Mouse (Mus musculus) adrenal gland, postnatal 25 days (tissue): ENCODE data around the gene Pdzd9. TPM values are rescaled to one million over a fixed set of nuclear protein-coding genes. Genes with fewer than 3 reads are reported as not detected.
A peak's percentile ranks its signal among the peaks of the same experiment; 100 is the strongest.
"Not testable (repeated sequence)": the region's sequence is repeated elsewhere in the genome, so short reads cannot be mapped to it uniquely, and the experiment has no call there.

ENCODE experiments used
- DNase-seq: peaks from one replicate; pipeline ENCODE4 v3.0.0; 2021; ENCODE audit warnings: mixed read lengths
- long read RNA-seq: library from polyadenylated mRNA; stranded (forward); transcript quantifications from one replicate; pipeline ENCODE4 v2.0.0, GENCODE M21; 2021
- total RNA-seq: library from RNA; stranded (reverse); gene quantifications from 2 replicates; pipeline ENCODE4 v1.2.3, GENCODE M21; 2021

Pdzd9 gene
- not detected in 2 replicates for total RNA-seq
- long read RNA-seq: 0 reads

- peak; percentile 84 for DNase-seq
Observed at GRCm38 (mm10) chr7:120670153-120670875, at the start of gene Pdzd9. Gene Pdzd9 (minus strand): TSS chr7:120670343.

DNA sequence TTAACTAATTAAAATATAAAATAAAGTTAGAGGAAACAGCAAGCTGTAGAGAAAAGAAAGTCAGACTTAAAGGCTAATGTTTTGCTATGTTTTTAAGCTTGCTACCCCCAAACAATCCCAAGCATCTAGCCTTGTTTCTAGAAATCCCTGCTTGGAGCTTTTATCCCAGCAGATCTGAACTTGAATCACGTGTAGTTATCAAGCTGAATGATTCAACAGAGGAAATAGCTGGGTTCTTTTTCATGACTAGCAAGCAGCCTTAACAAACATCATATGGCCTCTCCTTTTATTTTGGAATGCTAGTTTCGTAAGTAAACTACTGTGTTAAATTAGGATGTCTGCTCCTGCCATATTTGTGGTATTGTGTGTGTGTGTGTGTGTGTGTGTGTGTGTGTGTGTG is 47.1 kb upstream of the Pdzd9 start:
- no peak for DNase-seq

DNA sequence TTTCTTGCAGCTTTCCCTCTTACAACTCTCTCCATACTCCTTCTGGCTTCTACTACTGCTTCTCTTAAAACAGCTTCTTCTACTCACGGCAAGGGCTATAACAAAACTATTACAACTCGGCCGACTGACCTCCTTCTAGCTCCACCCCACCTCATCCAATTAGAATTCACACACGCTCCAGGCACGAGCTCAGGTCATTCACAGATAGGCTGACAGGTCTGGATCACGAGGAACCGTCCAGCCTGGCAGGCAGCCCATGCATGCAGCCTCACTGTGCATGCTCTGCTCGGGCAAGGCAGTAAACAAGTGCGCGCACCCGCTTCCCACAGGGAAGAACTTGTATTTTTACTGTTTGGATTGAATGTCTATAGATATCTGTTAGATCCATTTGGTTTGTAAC is 43.8 kb upstream of the Pdzd9 start:
- DNase-seq: not testable (repeated sequence)

GRCm38 (mm10) chr7:120713225-120713624 is 43.1 kb upstream of the Pdzd9 start:
- DNase-seq: no peak

GRCm38 (mm10) chr7:120712071-120712470 is 41.9 kb upstream of the Pdzd9 start:
- DNase-seq: no peak

GRCm38 (mm10) chr7:120703888-120704287 is 33.7 kb upstream of the Pdzd9 start:
- DNase-seq: no peak

- no peak for DNase-seq
Observed at GRCm38 (mm10) chr7:120699586-120699985, 29.4 kb upstream of the Pdzd9 start.

DNA sequence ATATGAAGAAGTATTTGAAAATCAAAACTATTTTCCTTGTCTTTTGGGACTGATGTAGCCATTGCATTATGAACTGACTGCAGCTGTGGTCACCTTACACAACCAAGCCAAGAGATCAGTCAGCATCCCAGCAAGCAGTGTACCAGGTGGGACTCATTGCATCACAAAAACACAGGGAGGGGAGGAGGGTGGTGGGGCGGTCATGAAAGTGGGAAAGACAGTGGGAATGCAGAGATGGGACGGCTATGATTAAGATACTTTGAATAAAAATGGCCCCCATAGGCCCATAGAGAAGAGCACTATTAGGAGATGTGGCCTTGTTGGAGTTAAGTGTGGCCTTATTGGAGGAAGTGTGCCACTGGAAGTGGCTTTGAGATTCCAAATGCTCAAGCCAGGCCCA is 26.2 kb upstream of the Pdzd9 start:
- DNase-seq: no peak

DNA sequence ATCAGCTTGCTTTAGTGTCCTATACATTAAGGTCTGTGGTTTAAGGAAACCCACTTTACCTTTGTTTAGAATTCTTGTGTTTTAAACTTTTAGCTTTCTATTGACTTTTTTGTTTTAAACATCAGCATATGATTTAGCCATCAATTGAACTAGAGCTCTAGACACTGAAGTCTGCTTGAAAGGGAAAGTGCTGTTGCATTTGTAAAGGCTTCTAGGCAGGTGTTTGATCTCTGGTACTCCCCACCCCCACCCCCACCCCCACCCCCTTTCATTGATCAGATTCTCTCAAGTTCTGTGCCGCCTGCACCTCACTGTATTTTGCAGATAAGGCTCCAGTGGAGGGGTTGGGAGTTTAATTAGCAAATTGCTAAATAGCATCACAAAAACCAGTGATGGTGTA is 25.5 kb upstream of the Pdzd9 start:
- DNase-seq: no peak

DNA sequence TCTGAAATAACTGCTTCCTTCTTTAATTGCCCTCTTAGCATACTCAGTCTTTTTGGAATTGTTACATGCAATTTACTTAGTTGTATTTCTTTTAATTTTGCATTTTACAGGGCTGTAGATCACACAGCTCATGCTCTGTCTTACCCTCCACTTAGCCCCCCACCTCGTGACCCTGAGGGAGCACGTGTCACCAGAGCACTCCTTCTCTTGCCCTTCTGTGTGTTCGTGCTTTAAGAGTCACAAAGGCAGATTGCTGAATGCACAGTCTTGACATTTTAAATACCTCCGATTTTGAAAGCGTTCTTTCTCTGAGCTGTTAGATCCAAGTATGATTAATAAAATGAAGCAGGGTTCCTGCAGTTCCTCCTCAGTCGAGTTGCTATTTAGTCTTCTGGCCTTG is 25.1 kb upstream of the Pdzd9 start:
- no peak for DNase-seq

DNA sequence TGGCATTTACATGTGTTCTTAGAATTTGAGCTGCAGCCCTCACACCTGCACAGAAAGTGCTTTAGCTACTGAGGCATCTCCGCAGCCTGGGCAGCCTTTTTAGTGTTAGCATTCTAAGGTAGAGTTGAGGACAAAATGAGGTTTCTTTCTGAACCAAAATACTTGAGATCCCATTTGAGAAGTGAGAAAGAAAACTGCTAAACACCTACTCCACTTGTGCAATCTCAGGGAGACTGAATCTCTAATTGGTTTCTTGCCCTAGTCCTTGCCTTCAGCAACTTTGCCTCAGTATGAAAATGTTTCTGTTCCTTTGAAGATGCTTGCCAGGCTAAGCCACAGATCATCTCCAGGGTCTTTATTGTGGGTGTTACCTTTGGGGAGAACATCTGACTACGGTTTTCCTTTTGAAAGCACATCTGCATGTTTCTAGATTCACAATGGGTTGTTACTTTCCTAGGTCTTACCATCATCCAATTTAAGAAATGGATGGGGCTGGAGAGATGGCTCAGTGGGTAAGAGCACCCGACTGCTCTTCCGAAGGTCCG is 23.8 kb upstream of the Pdzd9 start:
- DNase-seq: no peak

DNA sequence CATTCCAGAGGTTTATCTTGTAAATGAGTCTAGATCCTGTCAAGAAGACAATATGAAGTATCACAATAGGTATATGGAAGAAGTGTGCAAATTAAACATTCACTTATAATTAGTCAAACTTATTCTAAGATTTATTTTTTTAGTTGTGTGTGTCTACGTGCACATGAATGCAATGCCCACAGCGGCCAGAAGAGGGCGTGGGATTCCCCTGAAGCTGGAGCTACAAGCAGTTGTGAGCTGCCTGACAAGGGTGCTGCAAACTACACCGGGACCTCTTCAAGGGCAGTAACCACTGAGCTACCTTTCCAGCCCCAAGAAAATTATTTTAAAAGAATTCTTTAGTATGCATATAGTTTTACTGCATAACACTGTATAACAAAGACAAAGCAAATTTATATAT is 20.5 kb upstream of the Pdzd9 start:
- no peak for DNase-seq

DNA sequence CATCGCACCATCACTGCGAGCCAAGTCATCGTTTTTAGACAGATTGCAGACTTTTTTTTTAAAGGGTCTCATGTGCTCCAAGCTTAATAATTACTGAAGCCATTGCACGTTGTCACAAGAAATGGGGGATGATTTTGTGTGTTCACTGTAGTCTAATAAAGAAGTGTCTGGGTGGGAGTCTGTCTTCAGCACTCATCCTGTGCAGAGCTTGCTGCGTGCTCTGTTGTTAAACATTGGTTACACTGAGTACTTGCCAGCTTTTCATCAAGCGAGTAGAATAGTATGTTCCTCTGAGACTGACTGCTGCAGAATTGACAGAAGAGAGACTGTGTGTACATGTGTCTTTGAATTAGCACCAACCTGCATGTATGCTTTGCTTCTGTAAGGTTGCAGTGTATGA is 15.1 kb upstream of the Pdzd9 start:
- no peak for DNase-seq

DNA sequence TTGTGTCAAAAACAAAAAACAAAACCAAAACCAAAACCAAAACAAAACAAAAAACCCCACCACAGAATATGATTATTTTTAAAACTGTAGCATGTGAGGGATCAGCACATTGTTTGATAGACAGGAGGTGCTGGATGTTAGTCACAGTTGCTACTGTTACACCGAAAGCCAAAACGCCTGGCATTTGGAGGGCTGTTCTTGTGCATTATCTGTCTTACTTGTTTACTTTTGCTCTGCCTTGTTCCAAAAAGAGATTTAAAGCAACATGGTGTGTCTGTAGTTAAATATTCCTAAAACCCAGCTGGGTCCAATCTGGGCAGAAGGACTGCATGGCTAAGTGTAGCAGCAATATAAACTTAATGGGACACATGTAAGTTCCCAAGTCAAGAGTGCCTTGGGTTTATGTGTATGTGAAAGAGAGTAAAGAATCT is 14.6 kb upstream of the Pdzd9 start:
- DNase-seq: no peak

DNA sequence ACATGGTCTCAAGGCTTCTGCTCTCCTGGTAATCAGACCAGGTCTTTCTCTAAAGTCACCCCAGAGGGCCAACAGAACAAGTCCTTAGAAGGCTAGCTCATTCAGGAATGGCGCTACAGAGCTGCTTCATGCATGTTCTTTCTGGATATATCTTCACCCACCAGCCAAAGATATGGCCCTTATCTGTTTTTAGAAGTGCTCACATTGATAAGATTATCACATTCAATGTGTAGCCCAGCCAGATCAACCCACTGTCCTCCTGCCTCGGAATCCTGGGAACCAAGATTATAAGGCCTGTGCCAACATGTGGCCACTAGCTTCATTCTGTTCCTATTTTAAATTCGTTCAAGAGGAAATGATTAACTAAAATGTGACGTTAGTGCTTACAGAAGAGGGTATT is 11.9 kb upstream of the Pdzd9 start:
- no peak for DNase-seq

GRCm38 (mm10) chr7:120679023-120679422 is 8.9 kb upstream of the Pdzd9 start:
- no peak for DNase-seq

DNA sequence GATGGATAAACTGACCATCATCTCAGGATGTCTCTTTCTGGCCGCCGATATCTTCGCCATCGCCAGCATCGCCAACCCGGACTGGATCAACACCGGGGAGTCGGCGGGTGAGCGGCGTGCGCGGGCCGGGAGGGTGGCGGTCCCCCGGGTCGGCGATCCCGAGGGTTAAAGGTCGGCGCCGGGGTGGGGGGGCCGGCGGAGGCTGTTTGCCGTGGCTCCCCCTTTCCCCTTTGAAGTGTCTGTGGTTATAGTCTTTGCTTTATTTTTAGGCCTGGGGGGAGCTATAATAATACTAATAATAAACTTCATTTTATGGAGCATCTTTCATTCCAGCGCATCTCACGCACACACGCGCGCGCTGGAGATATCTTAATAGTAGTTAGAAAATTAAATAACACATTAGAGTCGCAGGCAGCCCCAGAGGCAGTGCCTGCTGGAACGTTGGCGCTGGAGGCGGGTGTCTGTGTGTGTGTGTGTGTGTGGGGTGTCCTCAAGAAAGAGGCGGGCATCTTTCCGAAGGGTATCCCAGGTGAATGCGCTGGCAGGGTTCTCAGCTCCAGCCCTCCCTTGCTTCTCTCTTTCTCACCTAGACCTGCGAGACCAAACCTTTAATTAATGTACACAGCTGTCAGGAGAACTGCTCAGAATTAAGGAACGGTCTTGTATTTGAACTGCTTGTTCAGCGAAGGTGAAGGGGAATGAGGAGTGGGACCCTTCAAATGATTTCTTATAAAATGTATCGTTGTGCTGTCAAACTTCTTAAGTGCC is 7.8 kb upstream of the Pdzd9 start:
- peak; percentile 20 for DNase-seq

DNA sequence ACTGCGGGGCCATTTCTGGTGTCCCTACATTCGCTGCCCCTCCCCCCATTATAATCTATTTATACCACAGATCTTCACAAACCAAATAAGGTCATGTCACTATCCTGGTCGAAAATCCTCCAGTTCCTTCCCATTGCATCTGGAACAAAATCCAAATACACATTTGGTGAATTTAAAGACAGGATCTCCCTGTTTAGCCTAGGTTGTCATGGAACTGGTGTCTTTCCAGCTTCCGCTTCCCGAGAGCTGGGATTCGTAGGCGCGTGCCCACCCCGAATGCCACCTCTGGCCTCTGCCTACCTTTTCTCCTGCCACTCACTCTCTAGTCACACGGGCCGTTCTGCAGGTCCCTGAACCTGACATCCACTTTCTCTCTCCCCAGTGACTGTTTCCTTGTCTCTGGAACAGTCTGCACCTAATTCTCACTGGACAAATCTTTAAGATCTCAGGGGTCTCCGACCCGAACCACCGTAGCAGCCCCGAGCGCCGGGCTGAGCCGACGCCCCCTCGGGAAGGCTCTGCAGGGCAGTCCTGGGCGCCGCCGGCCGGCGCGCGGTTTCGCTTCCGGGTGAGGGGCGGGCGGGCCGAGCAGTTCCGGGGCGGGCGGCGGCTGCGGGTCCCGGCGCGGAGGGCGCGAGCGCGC is 7.0 kb upstream of the Pdzd9 start, which contains the start of gene Mosmo:
TSS of gene Mosmo (plus strand) at position 618 of the 643 bp plus-strand sequence.
- DNase-seq: peak; percentile 86

- DNase-seq: no peak
Observed at GRCm38 (mm10) chr7:120671271-120671670, 1.1 kb upstream of the Pdzd9 start.

DNA sequence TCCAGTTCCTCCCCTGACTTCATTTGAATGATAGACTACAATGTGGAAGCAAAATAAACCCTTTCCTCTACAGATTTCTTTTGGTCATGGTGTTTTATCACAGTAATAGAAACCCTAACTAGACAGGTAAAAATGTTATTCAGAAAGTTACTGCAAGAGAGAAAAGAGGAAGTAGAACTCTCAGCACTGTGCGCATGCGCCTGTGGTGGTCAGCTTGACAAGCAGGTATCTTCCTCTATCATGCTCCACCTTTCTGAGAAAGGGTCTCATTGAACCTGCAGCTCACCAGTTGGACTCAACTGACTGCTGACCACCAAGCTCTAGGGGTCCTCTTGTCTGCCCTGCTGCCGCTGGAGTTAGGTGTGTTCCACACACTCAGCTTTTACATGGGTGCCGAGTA is 8.1 kb downstream of the Pdzd9 start:
- DNase-seq: no peak

- DNase-seq: no peak
Observed at GRCm38 (mm10) chr7:120647849-120648248, 22.3 kb downstream of the Pdzd9 start.

DNA sequence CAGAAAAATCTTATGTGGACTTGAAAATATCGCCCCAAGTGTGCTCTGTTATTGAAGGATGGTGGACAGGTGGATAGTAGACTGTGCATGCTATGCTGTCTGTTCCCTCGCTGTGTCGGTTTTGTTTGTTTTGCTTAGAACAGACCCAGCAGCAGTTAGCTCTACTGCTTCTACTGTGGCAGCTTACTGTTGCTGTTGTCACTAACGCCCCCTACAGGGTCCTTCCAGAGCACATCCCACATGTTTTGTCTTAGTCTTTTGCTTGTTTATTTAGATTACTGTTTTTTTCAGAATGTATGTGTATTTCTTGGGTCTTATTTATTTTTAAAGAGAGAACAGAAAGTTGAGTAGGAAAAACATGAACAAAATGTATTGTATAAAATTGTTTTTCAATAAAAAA is 26.9 kb downstream of the Pdzd9 start:
- DNase-seq: no peak

- no peak for DNase-seq
Observed at GRCm38 (mm10) chr7:120635821-120636220, 34.3 kb downstream of the Pdzd9 start.
